Mouse (Mus musculus) adrenal gland, adult 8-10 months (tissue): ENCODE results near the gene Olfr1442. TPM values are rescaled to one million over a fixed set of nuclear protein-coding genes. Genes with fewer than 3 reads are reported as not detected.
"Not testable (repeated sequence)": the region's sequence is repeated elsewhere in the genome, so short reads cannot be mapped to it uniquely, and the experiment has no call there.

Source experiments
- DNase-seq: peaks from one replicate; pipeline ENCODE4 v3.0.0; 2022
- total RNA-seq, 4 experiments: library from RNA; stranded (reverse); gene quantifications; 2 replicates each; pipeline ENCODE4 v1.2.4; 2022

Olfr1442 gene
- total RNA-seq = not detected

- no peak for DNase-seq
These were observed at the start of gene Olfr1442 for GRCm38 (mm10) chr19:12670139-12670538. Gene Olfr1442 (plus strand): TSS chr19:12670439.

GRCm38 (mm10) chr19:12633176-12633575 lies 37.1 kb upstream of the Olfr1442 start, which contains the start of gene Glyat:
Gene Glyat (plus strand): TSS chr19:12633308.
- DNase-seq = no peak

- no peak for DNase-seq
These were observed 36.0 kb upstream of the Olfr1442 start for GRCm38 (mm10) chr19:12634259-12634658.

GRCm38 (mm10) chr19:12634963-12635362 lies 35.3 kb upstream of the Olfr1442 start:
- no peak for DNase-seq

- no peak for DNase-seq
These were observed 33.4 kb upstream of the Olfr1442 start for GRCm38 (mm10) chr19:12636863-12637262.

GRCm38 (mm10) chr19:12638049-12638448 lies 32.2 kb upstream of the Olfr1442 start:
- no peak for DNase-seq

GRCm38 (mm10) chr19:12649511-12649910 lies 20.7 kb upstream of the Olfr1442 start:
- DNase-seq = no peak

- no peak for DNase-seq
These were observed 4.1 kb upstream of the Olfr1442 start for GRCm38 (mm10) chr19:12666156-12666555.

GRCm38 (mm10) chr19:12668601-12669000 lies 1.6 kb upstream of the Olfr1442 start:
- DNase-seq = not testable (repeated sequence)

GRCm38 (mm10) chr19:12671051-12671450 lies 812 bp downstream of the Olfr1442 start:
- DNase-seq = no peak

GRCm38 (mm10) chr19:12677812-12678211 lies 7.6 kb downstream of the Olfr1442 start, which contains the start of gene Olfr1443:
Gene Olfr1443 (plus strand): TSS chr19:12678112.
- DNase-seq = no peak

GRCm38 (mm10) chr19:12684638-12685037 lies 14.4 kb downstream of the Olfr1442 start:
- no peak for DNase-seq

GRCm38 (mm10) chr19:12685231-12685630 lies 15.0 kb downstream of the Olfr1442 start:
- no peak for DNase-seq

GRCm38 (mm10) chr19:12695590-12695989 lies 25.4 kb downstream of the Olfr1442 start, which contains the start of gene Keg1:
Gene Keg1 (plus strand): TSS chr19:12695786.
- no peak for DNase-seq

GRCm38 (mm10) chr19:12696221-12696620 lies 26.0 kb downstream of the Olfr1442 start:
- DNase-seq = no peak

GRCm38 (mm10) chr19:12708458-12708857 lies 38.2 kb downstream of the Olfr1442 start:
- no peak for DNase-seq

GRCm38 (mm10) chr19:12708986-12709385 lies 38.7 kb downstream of the Olfr1442 start:
- DNase-seq = no peak

- DNase-seq = no peak
These were observed 49.0 kb downstream of the Olfr1442 start for GRCm38 (mm10) chr19:12719189-12719588.

GRCm38 (mm10) chr19:12720463-12720862 lies 50.2 kb downstream of the Olfr1442 start:
- DNase-seq = no peak

GRCm38 (mm10) chr19:12720919-12721318 lies 50.7 kb downstream of the Olfr1442 start:
- DNase-seq = not testable (repeated sequence)

GRCm38 (mm10) chr19:12721596-12721995 lies 51.4 kb downstream of the Olfr1442 start:
- not testable (repeated sequence) for DNase-seq

- peak; percentile 20 for DNase-seq
These were observed 52.1 kb downstream of the Olfr1442 start for GRCm38 (mm10) chr19:12722308-12722707.

- peak; percentile 8 for DNase-seq
These were observed 55.6 kb downstream of the Olfr1442 start for GRCm38 (mm10) chr19:12725851-12726250.
